Mouse (Mus musculus) midbrain, embryonic 11.5 days (tissue): Measurements from ENCODE around the gene Paox. TPM values are rescaled to one million over a fixed set of nuclear protein-coding genes. Genes with fewer than 3 reads are reported as not detected.

Experiments used
- ATAC-seq: fragments of 200-750 bp; cut with Nextera tagmentation; 2 replicates; pipeline ENCODE4 v1.8.0; 2017; ENCODE audit warnings: moderate TSS enrichment, moderate library complexity; ENCODE audit not compliant: low FRiP score
- DNase-seq: peaks from one replicate; pipeline ENCODE4 v3.0.0; 2015; ENCODE audit warnings: low spot score; ENCODE audit errors: missing footprints
- H3K27ac ChIP-seq: fragments of 300-500 bp; sonication (generic); 2 replicates; pipeline ENCODE4 v1.5.1; 2014; ENCODE audit warnings: low read depth, low read length
- H3K27me3 ChIP-seq: fragments of 300-500 bp; sonication (generic); 2 replicates; pipeline ENCODE4 v1.6.1; 2014; ENCODE audit warnings: mild to moderate bottlenecking, low read length, moderate library complexity, mixed read lengths; ENCODE audit not compliant: control insufficient read depth, insufficient read depth
- H3K36me3 ChIP-seq: fragments of 300-500 bp; sonication (generic); 2 replicates; pipeline ENCODE4 v1.6.1; 2014; ENCODE audit warnings: mild to moderate bottlenecking, low read length, moderate library complexity, mixed read lengths; ENCODE audit not compliant: control insufficient read depth, insufficient read depth
- H3K4me1 ChIP-seq: fragments of 300-500 bp; sonication (generic); 2 replicates; pipeline ENCODE4 v1.6.1; 2014; ENCODE audit warnings: low read length; ENCODE audit not compliant: control insufficient read depth, insufficient read depth
- H3K4me2 ChIP-seq: fragments of 300-500 bp; sonication (generic); 2 replicates; pipeline ENCODE4 v1.6.1; 2014; ENCODE audit warnings: mild to moderate bottlenecking, moderate library complexity
- H3K4me3 ChIP-seq: fragments of 300-500 bp; sonication (generic); 2 replicates; pipeline ENCODE4 v1.5.1; 2014; ENCODE audit warnings: low read depth, low read length
- H3K9ac ChIP-seq: fragments of 300-500 bp; sonication (generic); 2 replicates; pipeline ENCODE4 v1.6.1; 2014; ENCODE audit warnings: low read length
- H3K9me3 ChIP-seq: fragments of 300-500 bp; sonication (generic); 2 replicates; pipeline ENCODE4 v1.6.1; 2016; ENCODE audit warnings: low read length; ENCODE audit not compliant: control insufficient read depth
- WGBS: fragments of 180-500 bp; shearing (Covaris S2); extraction: QIAGEN DNeasy Blood & Tissue Kit; methylation state at CpG from one replicate; pipeline ENCODE4 v1.1.7; 2014; 5-methylcytosine and 5-hydroxymethylcytosine counted together
- polyA plus RNA-seq: library from polyadenylated mRNA; unstranded; fragments of >200 nt; fragmentation: Nextera tagmentation; extraction: Ambion mirVana; gene quantifications from 2 replicates; pipeline ENCODE4 v1.2.1, GENCODE M21; 2014

Paox gene
- polyA plus RNA-seq, 1 experiment from 2014 or later = 12.1 TPM

GRCm38 (mm10) chr7:140111943-140112342, 3.7 kb upstream of the Paox start:
- no peaks in the 10 kb centered on the region for H3K9me3 ChIP-seq
- no peaks in the 10 kb centered on the region for H3K27me3 ChIP-seq
- no peak overlapping the region for H3K4me3 ChIP-seq
- no peak overlapping the region for H3K27ac ChIP-seq
- H3K36me3 ChIP-seq = peaks cover 9% of the 10 kb centered on the region
- WGBS = 77% methylated on average over 3 of the region's 3 CpGs
- H3K4me2 ChIP-seq = no peak overlapping the region
- H3K4me1 ChIP-seq = 0 out of 2 replicates have a peak, but pooled peaks cover 4% of the 10 kb centered on the region
- H3K9ac ChIP-seq = no peak overlapping the region
- DNase-seq (peak; percentile 26), ATAC-seq (no peak)

- WGBS = 4% methylated on average over 28 of the region's 28 CpGs
- H3K9me3 ChIP-seq = no peaks in the 10 kb centered on the region
- H3K4me3 ChIP-seq = peak within 1 kb of the TSS; percentile 71
- H3K27ac ChIP-seq = no peak within 1 kb of the TSS
- 0 out of 2 replicates have a peak, but pooled peaks cover 4% of the 10 kb centered on the region for H3K4me1 ChIP-seq
- no peaks in the 10 kb centered on the region for H3K36me3 ChIP-seq
- no peaks in the 10 kb centered on the region for H3K27me3 ChIP-seq
- DNase-seq (peak; percentile 96), ATAC-seq (peak; percentile 96)
- peak within 1 kb of the TSS; percentile 80 for H3K9ac ChIP-seq
- peak within 1 kb of the TSS; percentile 91 for H3K4me2 ChIP-seq
These were observed 893 bp downstream of the Paox start, which contains the start of gene Echs1 for GRCm38 (mm10) chr7:140116329-140117054. Gene Echs1, minus strand, starts transcription at chr7:140116476.

- Histone ChIP-seq H3K9me3 (no peaks in the 10 kb centered on the region), H3K36me3 (no peaks in the 10 kb centered on the region), H3K9ac (no peak overlapping the region), H3K27ac (no peak overlapping the region), H3K4me2 (no peak overlapping the region), H3K27me3 (no peaks in the 10 kb centered on the region), H3K4me3 (no peak overlapping the region), H3K4me1 (peaks cover 3% of the 10 kb centered on the region; the same call in 1 of the 2 replicates)
- 93% methylated on average over 2 of the region's 2 CpGs for WGBS
- DNase-seq (peak; percentile 21), ATAC-seq (no peak)
These were observed 4.9 kb downstream of the Paox start for GRCm38 (mm10) chr7:140120484-140120883.

- Histone ChIP-seq H3K4me1 (no peaks in the 10 kb centered on the region; the same call in 1 of the 2 replicates), H3K9ac (no peak overlapping the region), H3K27me3 (no peaks in the 10 kb centered on the region), H3K36me3 (no peaks in the 10 kb centered on the region), H3K9me3 (no peaks in the 10 kb centered on the region), H3K27ac (no peak overlapping the region), H3K4me3 (no peak overlapping the region), H3K4me2 (no peak overlapping the region)
- WGBS = 80% methylated on average over 13 of the region's 13 CpGs
- DNase-seq (peak; percentile 62), ATAC-seq (no peak)
These were observed 5.8 kb downstream of the Paox start for GRCm38 (mm10) chr7:140121338-140121910.

GRCm38 (mm10) chr7:140122765-140123164, 7.2 kb downstream of the Paox start:
- Histone ChIP-seq H3K4me1 (no peaks in the 10 kb centered on the region; the same call in 1 of the 2 replicates), H3K9me3 (no peaks in the 10 kb centered on the region), H3K27ac (no peak overlapping the region), H3K4me3 (no peak overlapping the region), H3K4me2 (no peak overlapping the region), H3K36me3 (no peaks in the 10 kb centered on the region), H3K27me3 (no peaks in the 10 kb centered on the region), H3K9ac (no peak overlapping the region)
- DNase-seq (no peak), ATAC-seq (no peak)
- 31% methylated on average over 4 of the region's 4 CpGs for WGBS

GRCm38 (mm10) chr7:140124382-140124781, 8.8 kb downstream of the Paox start:
- no peak for DNase-seq
- Histone ChIP-seq H3K4me2 (no peak overlapping the region), H3K4me3 (no peak overlapping the region), H3K9ac (no peak overlapping the region), H3K27ac (no peak overlapping the region), H3K9me3 (no peaks in the 10 kb centered on the region), H3K27me3 (no peaks in the 10 kb centered on the region), H3K4me1 (no peaks in the 10 kb centered on the region; the same call in 1 of the 2 replicates), H3K36me3 (no peaks in the 10 kb centered on the region)
- no peak for ATAC-seq
- WGBS = 97% methylated on average over 1 of the region's 1 CpGs

GRCm38 (mm10) chr7:140125278-140126021, 9.9 kb downstream of the Paox start:
- ATAC-seq (peak; percentile 99), DNase-seq (peak; percentile 98)
- H3K4me2 ChIP-seq = peak overlapping the region; percentile 57
- H3K27ac ChIP-seq = no peak overlapping the region
- WGBS = 2% methylated on average over 40 of the region's 40 CpGs
- no peaks in the 10 kb centered on the region for H3K27me3 ChIP-seq
- peak overlapping the region; percentile 62 for H3K4me3 ChIP-seq
- no peaks in the 10 kb centered on the region; the same call in 1 of the 2 replicates for H3K4me1 ChIP-seq
- H3K9me3 ChIP-seq = no peaks in the 10 kb centered on the region
- H3K9ac ChIP-seq = peak overlapping the region; percentile 85
- H3K36me3 ChIP-seq = no peaks in the 10 kb centered on the region

- H3K27ac ChIP-seq = no peak overlapping the region
- no peak; the same call in 1 of the 2 replicates for ATAC-seq
These were observed 10.4 kb downstream of the Paox start for GRCm38 (mm10) chr7:140126022-140126350.

More at GRCm38 (mm10) chr7:140126022-140126350, 10.4 kb downstream of the Paox start:
- H3K36me3 ChIP-seq = no peaks in the 10 kb centered on the region
- H3K9me3 ChIP-seq = no peaks in the 10 kb centered on the region
- peak overlapping the region; percentile 57 for H3K4me2 ChIP-seq
- peak overlapping the region; percentile 85 for H3K9ac ChIP-seq
- no peak for DNase-seq
- H3K4me1 ChIP-seq = no peaks in the 10 kb centered on the region; the same call in 1 of the 2 replicates
- 6% methylated on average over 5 of the region's 5 CpGs for WGBS
- peak overlapping the region; percentile 62 for H3K4me3 ChIP-seq
- no peaks in the 10 kb centered on the region for H3K27me3 ChIP-seq
